Mouse (Mus musculus): ENCODE data around the gene Gm17617. TPM values are rescaled to one million over a fixed set of nuclear protein-coding genes. Genes with fewer than 3 reads are reported as not detected.

Gm17617 gene
- polyA plus RNA-seq, 1 experiment from 2014 or later, result not detected

DNA sequence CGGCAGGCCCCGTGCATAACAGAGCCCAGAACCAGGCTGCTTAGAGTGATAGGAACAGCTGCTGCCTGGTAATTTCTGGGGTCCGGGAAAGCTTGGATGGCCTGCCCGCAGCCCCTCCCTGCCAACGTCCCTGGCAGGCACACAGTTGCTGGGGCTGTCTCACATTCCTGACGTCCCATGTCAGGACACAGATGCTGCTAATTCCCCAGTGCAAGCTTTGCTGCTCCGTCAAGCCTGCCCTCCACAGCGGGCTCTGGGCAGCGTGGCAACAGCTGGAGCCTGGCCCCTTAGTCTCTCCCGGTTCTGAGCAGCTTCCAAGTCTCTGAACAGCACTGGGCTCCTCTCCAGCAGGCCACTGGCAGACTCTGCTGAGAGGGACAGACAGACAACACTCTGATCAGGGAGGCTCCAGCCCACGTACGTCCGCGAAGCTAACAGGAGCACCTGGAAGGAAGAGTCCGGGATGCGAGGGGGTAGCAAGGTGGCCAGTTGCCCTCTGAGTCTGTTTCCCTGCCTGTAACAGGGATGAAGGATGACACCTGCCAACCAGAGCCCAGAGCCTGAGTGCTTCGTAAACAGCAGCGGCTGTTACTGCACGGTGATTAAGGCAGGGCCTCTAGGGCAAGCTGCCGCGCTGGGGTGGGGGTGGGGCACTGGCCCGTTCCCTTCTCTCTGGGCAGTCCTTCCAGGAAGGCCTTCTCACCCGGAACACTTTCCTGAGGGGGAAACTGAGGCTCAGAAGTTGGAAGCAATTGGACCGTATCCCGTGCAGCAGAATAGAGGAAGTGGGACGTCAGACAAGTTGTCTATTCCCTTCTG, 38.4 kb upstream of the Gm17617 start:
- H3K9ac ChIP-seq (replicated peaks; ENCODE audit: low read depth, low read length), result peak overlapping the region; percentile 28

GRCm38 (mm10) chr13:55168958-55169369, 35.6 kb upstream of the Gm17617 start:
- peak overlapping the region; percentile 16; the same call in 1 of the 2 replicates for H3K9ac ChIP-seq (replicated peaks; ENCODE audit: low read depth, low read length)
- ATAC-seq, result peak; percentile 81

More for the DNA sequence above, 38.4 kb upstream of the Gm17617 start:
- Histone ChIP-seq H3K36me3 (ENCODE audit: control insufficient read depth, insufficient read depth) (no peaks in the 10 kb centered on the region), H3K27ac (ENCODE audit: low read length) (peak overlapping the region; percentile 69), H3K27me3 (replicated peaks; ENCODE audit: control insufficient read depth, insufficient read depth, low read length) (no peaks in the 10 kb centered on the region), H3K4me2 (ENCODE audit: low read length) (peak overlapping the region; percentile 37), H3K4me3 (replicated peaks; ENCODE audit: low read length) (no peak overlapping the region; the same call in 1 of the 2 replicates), H3K4me1 (replicated peaks; ENCODE audit: control insufficient read depth, insufficient read depth, low read length) (peaks cover 24% of the 10 kb centered on the region), H3K9me3 (ENCODE audit: control insufficient read depth, low read length) (no peaks in the 10 kb centered on the region)
- WGBS, result 9% methylated on average over 26 of the region's 26 CpGs
- ATAC-seq, result peak; percentile 89

GRCm38 (mm10) chr13:55168255-55168654, 34.9 kb upstream of the Gm17617 start:
- Histone ChIP-seq H3K4me3 (replicated peaks; ENCODE audit: low read length) (no peak overlapping the region), H3K36me3 (ENCODE audit: control insufficient read depth, insufficient read depth) (no peaks in the 10 kb centered on the region), H3K9me3 (ENCODE audit: control insufficient read depth, low read length) (no peaks in the 10 kb centered on the region), H3K9ac (replicated peaks; ENCODE audit: low read depth, low read length) (no peak overlapping the region), H3K4me2 (ENCODE audit: low read length) (no peak overlapping the region), H3K27me3 (replicated peaks; ENCODE audit: control insufficient read depth, insufficient read depth, low read length) (no peaks in the 10 kb centered on the region), H3K27ac (ENCODE audit: low read length) (no peak overlapping the region), H3K4me1 (replicated peaks; ENCODE audit: control insufficient read depth, insufficient read depth, low read length) (peaks cover 24% of the 10 kb centered on the region)
- WGBS, result 85% methylated on average over 5 of the region's 5 CpGs
- no peak for ATAC-seq

More at GRCm38 (mm10) chr13:55168958-55169369, 35.6 kb upstream of the Gm17617 start:
- no peak overlapping the region for H3K4me3 ChIP-seq (replicated peaks; ENCODE audit: low read length)
- no peaks in the 10 kb centered on the region for H3K27me3 ChIP-seq (replicated peaks; ENCODE audit: control insufficient read depth, insufficient read depth, low read length)
- WGBS, result 51% methylated on average over 13 of the region's 13 CpGs
- no peaks in the 10 kb centered on the region for H3K9me3 ChIP-seq (ENCODE audit: control insufficient read depth, low read length)
- no peak overlapping the region for H3K4me2 ChIP-seq (ENCODE audit: low read length)
- peak overlapping the region; percentile 52 for H3K27ac ChIP-seq (ENCODE audit: low read length)
- H3K36me3 ChIP-seq (ENCODE audit: control insufficient read depth, insufficient read depth), result no peaks in the 10 kb centered on the region
- H3K4me1 ChIP-seq (replicated peaks; ENCODE audit: control insufficient read depth, insufficient read depth, low read length), result peaks cover 24% of the 10 kb centered on the region

DNA sequence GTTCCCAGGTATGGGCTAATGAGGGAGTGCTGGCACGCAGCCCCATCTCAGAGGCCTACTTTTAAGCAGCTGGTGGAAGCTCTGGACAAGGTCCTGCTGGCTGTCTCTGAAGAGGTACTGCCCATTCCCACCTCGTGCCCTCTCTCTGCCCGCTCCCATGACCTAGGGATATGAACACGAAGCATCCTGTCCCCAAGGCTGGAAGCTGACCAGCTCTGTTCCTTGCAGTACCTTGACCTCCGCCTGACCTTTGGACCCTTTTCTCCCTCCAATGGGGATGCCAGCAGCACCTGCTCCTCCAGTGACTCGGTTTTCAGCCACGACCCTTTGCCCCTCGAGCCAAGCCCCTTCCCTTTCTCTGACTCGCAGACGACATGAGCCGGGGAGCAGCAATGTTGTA, 34.5 kb upstream of the Gm17617 start:
- Histone ChIP-seq H3K36me3 (ENCODE audit: control insufficient read depth, insufficient read depth) (no peaks in the 10 kb centered on the region), H3K27me3 (replicated peaks; ENCODE audit: control insufficient read depth, insufficient read depth, low read length) (no peaks in the 10 kb centered on the region), H3K9ac (replicated peaks; ENCODE audit: low read depth, low read length) (no peak overlapping the region), H3K9me3 (ENCODE audit: control insufficient read depth, low read length) (no peaks in the 10 kb centered on the region), H3K27ac (ENCODE audit: low read length) (no peak overlapping the region), H3K4me3 (replicated peaks; ENCODE audit: low read length) (no peak overlapping the region), H3K4me2 (ENCODE audit: low read length) (no peak overlapping the region), H3K4me1 (replicated peaks; ENCODE audit: control insufficient read depth, insufficient read depth, low read length) (peaks cover 24% of the 10 kb centered on the region)
- 91% methylated on average over 11 of the region's 11 CpGs for WGBS
- no peak for ATAC-seq

GRCm38 (mm10) chr13:55166806-55167725, 33.7 kb upstream of the Gm17617 start:
- Histone ChIP-seq H3K4me3 (replicated peaks; ENCODE audit: low read length) (no peak overlapping the region), H3K27me3 (replicated peaks; ENCODE audit: control insufficient read depth, insufficient read depth, low read length) (no peaks in the 10 kb centered on the region), H3K4me2 (ENCODE audit: low read length) (no peak overlapping the region), H3K36me3 (ENCODE audit: control insufficient read depth, insufficient read depth) (no peaks in the 10 kb centered on the region), H3K4me1 (replicated peaks; ENCODE audit: control insufficient read depth, insufficient read depth, low read length) (peaks cover 19% of the 10 kb centered on the region), H3K9me3 (ENCODE audit: control insufficient read depth, low read length) (no peaks in the 10 kb centered on the region), H3K9ac (replicated peaks; ENCODE audit: low read depth, low read length) (no peak overlapping the region), H3K27ac (ENCODE audit: low read length) (no peak overlapping the region)
- ATAC-seq, result no peak
- WGBS, result 88% methylated on average over 32 of the region's 32 CpGs

- Histone ChIP-seq H3K36me3 (ENCODE audit: control insufficient read depth, insufficient read depth) (no peaks in the 10 kb centered on the region), H3K4me2 (ENCODE audit: low read length) (no peak overlapping the region), H3K27me3 (replicated peaks; ENCODE audit: control insufficient read depth, insufficient read depth, low read length) (no peaks in the 10 kb centered on the region), H3K9ac (replicated peaks; ENCODE audit: low read depth, low read length) (no peak overlapping the region), H3K27ac (ENCODE audit: low read length) (no peak overlapping the region), H3K4me1 (replicated peaks; ENCODE audit: control insufficient read depth, insufficient read depth, low read length) (peaks cover 7% of the 10 kb centered on the region), H3K9me3 (ENCODE audit: control insufficient read depth, low read length) (no peaks in the 10 kb centered on the region), H3K4me3 (replicated peaks; ENCODE audit: low read length) (no peak overlapping the region)
- WGBS, result 91% methylated on average over 16 of the region's 16 CpGs
- ATAC-seq, result no peak
These were observed 32.5 kb upstream of the Gm17617 start for GRCm38 (mm10) chr13:55165831-55166339.

GRCm38 (mm10) chr13:55163553-55163952, 30.2 kb upstream of the Gm17617 start:
- Histone ChIP-seq H3K4me2 (ENCODE audit: low read length) (no peak overlapping the region), H3K4me3 (replicated peaks; ENCODE audit: low read length) (no peak overlapping the region), H3K36me3 (ENCODE audit: control insufficient read depth, insufficient read depth) (no peaks in the 10 kb centered on the region), H3K27me3 (replicated peaks; ENCODE audit: control insufficient read depth, insufficient read depth, low read length) (no peaks in the 10 kb centered on the region), H3K4me1 (replicated peaks; ENCODE audit: control insufficient read depth, insufficient read depth, low read length) (no peaks in the 10 kb centered on the region), H3K9me3 (ENCODE audit: control insufficient read depth, low read length) (no peaks in the 10 kb centered on the region), H3K27ac (ENCODE audit: low read length) (no peak overlapping the region), H3K9ac (replicated peaks; ENCODE audit: low read depth, low read length) (no peak overlapping the region)
- ATAC-seq, result no peak
- WGBS, result 63% methylated on average over 5 of the region's 5 CpGs

GRCm38 (mm10) chr13:55162365-55162764, 29.0 kb upstream of the Gm17617 start:
- no peak overlapping the region for H3K9ac ChIP-seq (replicated peaks; ENCODE audit: low read depth, low read length)
- 69% methylated on average over 7 of the region's 7 CpGs for WGBS
- H3K4me1 ChIP-seq (replicated peaks; ENCODE audit: control insufficient read depth, insufficient read depth, low read length), result no peaks in the 10 kb centered on the region
- H3K27ac ChIP-seq (ENCODE audit: low read length), result no peak overlapping the region
- H3K4me2 ChIP-seq (ENCODE audit: low read length), result no peak overlapping the region
- H3K36me3 ChIP-seq (ENCODE audit: control insufficient read depth, insufficient read depth), result no peaks in the 10 kb centered on the region
- H3K4me3 ChIP-seq (replicated peaks; ENCODE audit: low read length), result no peak overlapping the region
- no peaks in the 10 kb centered on the region for H3K27me3 ChIP-seq (replicated peaks; ENCODE audit: control insufficient read depth, insufficient read depth, low read length)
- H3K9me3 ChIP-seq (ENCODE audit: control insufficient read depth, low read length), result no peaks in the 10 kb centered on the region
- no peak for ATAC-seq

GRCm38 (mm10) chr13:55153951-55154350, 20.6 kb upstream of the Gm17617 start:
- Histone ChIP-seq H3K36me3 (ENCODE audit: control insufficient read depth, insufficient read depth) (no peaks in the 10 kb centered on the region), H3K27me3 (replicated peaks; ENCODE audit: control insufficient read depth, insufficient read depth, low read length) (0 out of 2 replicates have a peak, but pooled peaks cover 4% of the 10 kb centered on the region), H3K4me3 (replicated peaks; ENCODE audit: low read length) (no peak overlapping the region), H3K9ac (replicated peaks; ENCODE audit: low read depth, low read length) (no peak overlapping the region), H3K9me3 (ENCODE audit: control insufficient read depth, low read length) (no peaks in the 10 kb centered on the region), H3K4me1 (replicated peaks; ENCODE audit: control insufficient read depth, insufficient read depth, low read length) (peaks cover 11% of the 10 kb centered on the region), H3K27ac (ENCODE audit: low read length) (no peak overlapping the region), H3K4me2 (ENCODE audit: low read length) (no peak overlapping the region)
- 87% methylated on average over 5 of the region's 5 CpGs for WGBS
- no peak for ATAC-seq

Data from forebrain, embryonic 16.5 days (tissue).